In genomic region chr14:60693122-60693536, GRCm38 (mm10) we compare ENCODE assay signal across 12 mouse cellular contexts. TPM values are rescaled to one million over a fixed set of nuclear protein-coding genes. Genes with fewer than 3 reads are reported as not detected.
DNase-seq lines count a peak whose midpoint lies in the region; ATAC-seq and TF ChIP-seq lines count a peak whose summit lies in the region.
"Had no signal": no experiment of that assay in that cellular context is flagged by ENCODE, and none has a peak within 500 bp of the region (broad histone marks: within the 10 kb centered on the region; RNA-seq: fewer than 3 reads in every experiment).

No protein-coding gene starts in this region.

- 39% methylated on average over 11 of the region's 11 CpGs for whole genome bisulfite sequencing in hindbrain, embryonic 14.5 days
- 61% methylated on average over 11 of the region's 11 CpGs for WGBS in hindbrain, embryonic 12.5 days

- no peak for DNase-seq in hindbrain, embryonic 14.5 days (ENCODE audit: low spot score)
- peak; percentile 76 for DNase-seq in right cerebral cortex, adult 18-20 months
- DNase-seq in right cerebral cortex, postnatal 14 days: no peak
- peak; percentile 34 to 42 for DNase-seq in left cerebral cortex, adult 2 months (ENCODE audit: extremely low spot score in 1 of 2, low spot score in 2 of 2)
- DNase-seq in telencephalon, adult 2 months (ENCODE audit: low read depth, low spot score): peak; percentile 87
- no peak for DNase-seq in layer of hippocampus, postnatal 36 days
- no peak for DNase-seq in retina, embryonic 14.5 days (ENCODE audit: low spot score)
- DNase-seq: cerebellum, adult 9-11 months had no signal

- no peaks in the 10 kb centered on the region for H3K27me3 ChIP-seq in hindbrain, embryonic 14.5 days (ENCODE audit: control insufficient read depth, insufficient read depth, low read length)
- no peaks in the 10 kb centered on the region for H3K27me3 ChIP-seq in hindbrain, embryonic 12.5 days
- H3K27me3 ChIP-seq: CH12.LX had no signal

- ATAC-seq in hindbrain, embryonic 14.5 days (ENCODE audit: low FRiP score): no peak
- ATAC-seq in hindbrain, embryonic 12.5 days (ENCODE audit: low FRiP score): no peak
- ATAC-seq: activated CD4-positive, CD25-positive, alpha-beta regulatory T cell, adult 4 months had no signal

- H3K27ac ChIP-seq in hindbrain, embryonic 14.5 days: no peak overlapping the region; the same call in 1 of the 2 replicates
- H3K27ac ChIP-seq in hindbrain, embryonic 12.5 days: no peak overlapping the region; the same call in 1 of the 2 replicates
- H3K27ac ChIP-seq in left cerebral cortex, adult 2 months: no peak overlapping the region
- H3K27ac ChIP-seq: liver, embryonic 14.5 days had no signal

- H3K4me1 ChIP-seq in hindbrain, embryonic 14.5 days (replicated peaks; ENCODE audit: control insufficient read depth, insufficient read depth, low read length): peaks cover 20% of the 10 kb centered on the region; the same call in 1 of the 2 replicates
- peaks cover 41% of the 10 kb centered on the region for H3K4me1 ChIP-seq in hindbrain, embryonic 12.5 days

- H3K36me3 ChIP-seq in hindbrain, embryonic 14.5 days (replicated peaks; ENCODE audit: control insufficient read depth, insufficient read depth): no peaks in the 10 kb centered on the region; the same call in 1 of the 2 replicates
- peaks cover 6% of the 10 kb centered on the region; the same call in 1 of the 2 replicates for H3K36me3 ChIP-seq in hindbrain, embryonic 12.5 days

- intact Hi-C loops in left cerebral cortex, adult 2 months (cut with DNase I): loop anchor here (5.0 to 10.0 kb wide), 3 partner anchors 278 to 441 kb away; partner anchors contain the start of genes Gm49336 and Nupl1

- no peak for TF ChIP-seq CTCF in left cerebral cortex, adult 2 months (IDR thresholded peaks at IDR 0.05)

- no peak overlapping the region for H3K9ac ChIP-seq in hindbrain, embryonic 14.5 days
- H3K9ac ChIP-seq in hindbrain, embryonic 12.5 days: no peak overlapping the region
- H3K9ac ChIP-seq: liver, embryonic 14.5 days had no signal

- peak overlapping the region; percentile 15; the same call in 1 of the 2 replicates for H3K4me2 ChIP-seq in hindbrain, embryonic 14.5 days (replicated peaks)
- H3K4me2 ChIP-seq in hindbrain, embryonic 12.5 days (replicated peaks): no peak overlapping the region

- H3K4me3 ChIP-seq in hindbrain, embryonic 14.5 days (replicated peaks; ENCODE audit: low read length): no peak overlapping the region
- no peak overlapping the region for H3K4me3 ChIP-seq in hindbrain, embryonic 12.5 days
- no peak overlapping the region for H3K4me3 ChIP-seq in left cerebral cortex, adult 2 months

- H3K9me3 ChIP-seq in hindbrain, embryonic 14.5 days (ENCODE audit: control insufficient read depth, low read length): no peaks in the 10 kb centered on the region
- H3K9me3 ChIP-seq in hindbrain, embryonic 12.5 days (replicated peaks): no peaks in the 10 kb centered on the region

RNA-seq across cellular contexts. Expression of gene Spata13, which starts 59.3 kb away (rescaled TPM):
- polyA plus RNA-seq in hindbrain, embryonic 14.5 days (2014; fragmentation: Nextera tagmentation; extraction: Ambion mirVana): 24.4 and 26.2 TPM in 2 replicates
- polyA plus RNA-seq in hindbrain, embryonic 12.5 days (2016; fragmentation: Nextera tagmentation; extraction: Ambion mirVana): 53.7 and 63.2 TPM in 2 replicates
- total RNA-seq in left cerebral cortex, adult 2 months (2021): 10 to 100 TPM; 15.4 to 23.7 TPM
- total RNA-seq in layer of hippocampus, postnatal 36 days (2021): 10 to 100 TPM; 25.6 to 31.8 TPM

Comparison
In these comparisons a context has a peak if more than half of its experiments do, and no peak if none do; other contexts are left out.
1. DNase-seq: peak in right cerebral cortex, adult 18-20 months (single experiment), left cerebral cortex, adult 2 months (2 of 2) and telencephalon, adult 2 months (single experiment); none in hindbrain, embryonic 14.5 days (single experiment), right cerebral cortex, postnatal 14 days (single experiment), layer of hippocampus, postnatal 36 days (0 of 2) and retina, embryonic 14.5 days (single experiment).